Mouse (Mus musculus): ENCODE measurements at regions not wholly inside any gene's neighbourhood (a gene's known extent, or its start where the extent isn't known, plus 50 kb on each side); places are given as distances from the start of the nearest gene placed in this dataset.
"Not testable (repeated sequence)": the region's sequence is repeated elsewhere in the genome, so short reads cannot be mapped to it uniquely, and the experiment has no call there.

- no peak overlapping the region for H3K4me2 ChIP-seq (replicated peaks; ENCODE audit: low read depth, low read length)
- ATAC-seq (ENCODE audit: low FRiP score, low TSS enrichment) = no peak
- no peaks in the 10 kb centered on the region for H3K27me3 ChIP-seq (ENCODE audit: insufficient read depth, low read length)
- H3K4me3 ChIP-seq (ENCODE audit: low read length) = no peak overlapping the region
- no peaks in the 10 kb centered on the region for H3K36me3 ChIP-seq (ENCODE audit: insufficient read depth, low read length)
- no peak overlapping the region for H3K27ac ChIP-seq (ENCODE audit: low read length)
- no peak overlapping the region for H3K9ac ChIP-seq (replicated peaks; ENCODE audit: low read length)
- 75% methylated on average over 11 of the region's 11 CpGs for WGBS
- no peaks in the 10 kb centered on the region for H3K4me1 ChIP-seq (ENCODE audit: insufficient read depth, low read length)
- no peaks in the 10 kb centered on the region for H3K9me3 ChIP-seq (ENCODE audit: low read length)
Observed at GRCm38 (mm10) chr15:3707089-3708078, 124.1 kb upstream of the Ghr start.

- WGBS = 85% methylated on average over 4 of the region's 4 CpGs
- no peak for ATAC-seq (ENCODE audit: low FRiP score, low TSS enrichment)
- no peak overlapping the region for H3K27ac ChIP-seq (ENCODE audit: low read length)
- H3K9me3 ChIP-seq (ENCODE audit: low read length) = no peaks in the 10 kb centered on the region
- H3K36me3 ChIP-seq (ENCODE audit: insufficient read depth, low read length) = no peaks in the 10 kb centered on the region
- no peaks in the 10 kb centered on the region for H3K27me3 ChIP-seq (ENCODE audit: insufficient read depth, low read length)
- H3K9ac ChIP-seq (replicated peaks; ENCODE audit: low read length) = no peak overlapping the region
- H3K4me3 ChIP-seq (ENCODE audit: low read length) = no peak overlapping the region
- H3K4me2 ChIP-seq (replicated peaks; ENCODE audit: low read depth, low read length) = no peak overlapping the region
- no peaks in the 10 kb centered on the region for H3K4me1 ChIP-seq (ENCODE audit: insufficient read depth, low read length)
Observed at GRCm38 (mm10) chr15:3699234-3699814, 116.0 kb upstream of the Ghr start.

GRCm38 (mm10) chr15:3685254-3685653 is 102.0 kb upstream of the Ghr start:
- H3K9ac ChIP-seq (replicated peaks; ENCODE audit: low read length) = no peak overlapping the region
- H3K27ac ChIP-seq (ENCODE audit: low read length) = no peak overlapping the region
- H3K9me3 ChIP-seq (ENCODE audit: low read length) = no peaks in the 10 kb centered on the region
- ATAC-seq (ENCODE audit: low FRiP score, low TSS enrichment) = no peak
- no peaks in the 10 kb centered on the region for H3K27me3 ChIP-seq (ENCODE audit: insufficient read depth, low read length)
- no peak overlapping the region for H3K4me2 ChIP-seq (replicated peaks; ENCODE audit: low read depth, low read length)
- H3K4me1 ChIP-seq (ENCODE audit: insufficient read depth, low read length) = no peaks in the 10 kb centered on the region
- no peaks in the 10 kb centered on the region for H3K36me3 ChIP-seq (ENCODE audit: insufficient read depth, low read length)
- no peak overlapping the region for H3K4me3 ChIP-seq (ENCODE audit: low read length)
- WGBS = 95% methylated on average over 1 of the region's 1 CpGs

GRCm38 (mm10) chr15:3677026-3677425 is 93.7 kb upstream of the Ghr start:
- not testable (repeated sequence) for H3K4me3 ChIP-seq (ENCODE audit: low read length); ATAC-seq (ENCODE audit: low FRiP score, low TSS enrichment); H3K9me3 ChIP-seq (ENCODE audit: low read length); H3K4me2 ChIP-seq (replicated peaks; ENCODE audit: low read depth, low read length); H3K36me3 ChIP-seq (ENCODE audit: insufficient read depth, low read length); H3K27me3 ChIP-seq (ENCODE audit: insufficient read depth, low read length); H3K27ac ChIP-seq (ENCODE audit: low read length); H3K9ac ChIP-seq (replicated peaks; ENCODE audit: low read length); H3K4me1 ChIP-seq (ENCODE audit: insufficient read depth, low read length)
- WGBS = 43% methylated on average over 4 of the region's 4 CpGs

GRCm38 (mm10) chr15:3672586-3672985 is 89.3 kb upstream of the Ghr start:
- H3K4me2 ChIP-seq (replicated peaks; ENCODE audit: low read depth, low read length) = no peak overlapping the region
- H3K9ac ChIP-seq (replicated peaks; ENCODE audit: low read length) = no peak overlapping the region
- no peak overlapping the region for H3K27ac ChIP-seq (ENCODE audit: low read length)
- WGBS = 83% methylated on average over 2 of the region's 2 CpGs
- H3K36me3 ChIP-seq (ENCODE audit: insufficient read depth, low read length) = no peaks in the 10 kb centered on the region
- no peak for ATAC-seq (ENCODE audit: low FRiP score, low TSS enrichment)
- H3K4me3 ChIP-seq (ENCODE audit: low read length) = no peak overlapping the region
- no peaks in the 10 kb centered on the region for H3K4me1 ChIP-seq (ENCODE audit: insufficient read depth, low read length)
- H3K27me3 ChIP-seq (ENCODE audit: insufficient read depth, low read length) = no peaks in the 10 kb centered on the region
- no peaks in the 10 kb centered on the region for H3K9me3 ChIP-seq (ENCODE audit: low read length)

GRCm38 (mm10) chr15:3671169-3671568 is 87.9 kb upstream of the Ghr start:
- 83% methylated on average over 3 of the region's 3 CpGs for WGBS
- H3K27me3 ChIP-seq (ENCODE audit: insufficient read depth, low read length) = no peaks in the 10 kb centered on the region

GRCm38 (mm10) chr15:3669411-3669810 is 86.1 kb upstream of the Ghr start:
- no peak overlapping the region for H3K4me3 ChIP-seq (ENCODE audit: low read length)
- no peaks in the 10 kb centered on the region for H3K36me3 ChIP-seq (ENCODE audit: insufficient read depth, low read length)
- no peaks in the 10 kb centered on the region for H3K4me1 ChIP-seq (ENCODE audit: insufficient read depth, low read length)
- no peak overlapping the region for H3K9ac ChIP-seq (replicated peaks; ENCODE audit: low read length)
- no peak for ATAC-seq (ENCODE audit: low FRiP score, low TSS enrichment)
- no peaks in the 10 kb centered on the region for H3K27me3 ChIP-seq (ENCODE audit: insufficient read depth, low read length)
- no peaks in the 10 kb centered on the region for H3K9me3 ChIP-seq (ENCODE audit: low read length)
- 83% methylated on average over 1 of the region's 1 CpGs for WGBS
- H3K4me2 ChIP-seq (replicated peaks; ENCODE audit: low read depth, low read length) = no peak overlapping the region
- H3K27ac ChIP-seq (ENCODE audit: low read length) = no peak overlapping the region

More at GRCm38 (mm10) chr15:3671169-3671568, 87.9 kb upstream of the Ghr start:
- H3K27ac ChIP-seq (ENCODE audit: low read length) = no peak overlapping the region
- no peak overlapping the region for H3K9ac ChIP-seq (replicated peaks; ENCODE audit: low read length)
- H3K4me3 ChIP-seq (ENCODE audit: low read length) = no peak overlapping the region
- ATAC-seq (ENCODE audit: low FRiP score, low TSS enrichment) = no peak
- no peaks in the 10 kb centered on the region for H3K9me3 ChIP-seq (ENCODE audit: low read length)
- no peaks in the 10 kb centered on the region for H3K4me1 ChIP-seq (ENCODE audit: insufficient read depth, low read length)
- H3K4me2 ChIP-seq (replicated peaks; ENCODE audit: low read depth, low read length) = no peak overlapping the region
- H3K36me3 ChIP-seq (ENCODE audit: insufficient read depth, low read length) = no peaks in the 10 kb centered on the region

GRCm38 (mm10) chr15:3668863-3669262 is 85.6 kb upstream of the Ghr start:
- Histone ChIP-seq H3K9me3 (ENCODE audit: low read length) (no peaks in the 10 kb centered on the region), H3K36me3 (ENCODE audit: insufficient read depth, low read length) (no peaks in the 10 kb centered on the region), H3K27ac (ENCODE audit: low read length) (no peak overlapping the region), H3K27me3 (ENCODE audit: insufficient read depth, low read length) (no peaks in the 10 kb centered on the region), H3K4me2 (replicated peaks; ENCODE audit: low read depth, low read length) (no peak overlapping the region), H3K4me3 (ENCODE audit: low read length) (no peak overlapping the region), H3K9ac (replicated peaks; ENCODE audit: low read length) (no peak overlapping the region), H3K4me1 (ENCODE audit: insufficient read depth, low read length) (no peaks in the 10 kb centered on the region)
- 98% methylated on average over 2 of the region's 2 CpGs for WGBS
- ATAC-seq (ENCODE audit: low FRiP score, low TSS enrichment) = no peak

- H3K27me3 ChIP-seq (ENCODE audit: insufficient read depth, low read length) = no peaks in the 10 kb centered on the region
- H3K4me1 ChIP-seq (ENCODE audit: insufficient read depth, low read length) = no peaks in the 10 kb centered on the region
- H3K36me3 ChIP-seq (ENCODE audit: insufficient read depth, low read length) = no peaks in the 10 kb centered on the region
- H3K4me3 ChIP-seq (ENCODE audit: low read length) = no peak overlapping the region
- H3K9ac ChIP-seq (replicated peaks; ENCODE audit: low read length) = no peak overlapping the region
- 62% methylated on average over 1 of the region's 1 CpGs for WGBS
- H3K9me3 ChIP-seq (ENCODE audit: low read length) = no peaks in the 10 kb centered on the region
- no peak overlapping the region for H3K27ac ChIP-seq (ENCODE audit: low read length)
- no peak overlapping the region for H3K4me2 ChIP-seq (replicated peaks; ENCODE audit: low read depth, low read length)
- ATAC-seq (ENCODE audit: low FRiP score, low TSS enrichment) = no peak
Observed at GRCm38 (mm10) chr15:3648741-3649140, 65.4 kb upstream of the Ghr start.

GRCm38 (mm10) chr15:3640091-3640490 is 56.8 kb upstream of the Ghr start:
- no peaks in the 10 kb centered on the region for H3K27me3 ChIP-seq (ENCODE audit: insufficient read depth, low read length)
- H3K4me2 ChIP-seq (replicated peaks; ENCODE audit: low read depth, low read length) = no peak overlapping the region
- H3K9ac ChIP-seq (replicated peaks; ENCODE audit: low read length) = no peak overlapping the region
- WGBS = 64% methylated on average over 5 of the region's 5 CpGs
- no peaks in the 10 kb centered on the region for H3K36me3 ChIP-seq (ENCODE audit: insufficient read depth, low read length)
- no peak for ATAC-seq (ENCODE audit: low FRiP score, low TSS enrichment)
- H3K27ac ChIP-seq (ENCODE audit: low read length) = no peak overlapping the region
- no peaks in the 10 kb centered on the region for H3K9me3 ChIP-seq (ENCODE audit: low read length)
- no peak overlapping the region for H3K4me3 ChIP-seq (ENCODE audit: low read length)
- no peaks in the 10 kb centered on the region for H3K4me1 ChIP-seq (ENCODE audit: insufficient read depth, low read length)
